Mouse (Mus musculus) gastrocnemius, adult 18-20 months (tissue): ENCODE measurements around the gene Casr. TPM values are rescaled to one million over a fixed set of nuclear protein-coding genes. Genes with fewer than 3 reads are reported as not detected.

ENCODE experiments used
- DNase-seq: peaks from one replicate; pipeline ENCODE4 v3.0.0; 2021; ENCODE audit warnings: low spot score
- long read RNA-seq, 2 experiments: library from polyadenylated mRNA; stranded (forward); transcript quantifications; one replicate each; pipeline ENCODE4 v2.0.0; 2021
- total RNA-seq, 2 experiments: library from RNA; stranded (reverse); gene quantifications; 2 replicates each; pipeline ENCODE4 v1.2.3; 2021

The Casr gene
- 1 to 10 TPM; 5.4 to 9.7 TPM for total RNA-seq
- long read RNA-seq, experiment 1, partial matches to known transcripts, result 2 of 3 reads
- long read RNA-seq, experiment 1, other reads (novel, unspliced or antisense), result 1 of 3 reads
- long read RNA-seq, experiment 2, result 0 reads

DNA sequence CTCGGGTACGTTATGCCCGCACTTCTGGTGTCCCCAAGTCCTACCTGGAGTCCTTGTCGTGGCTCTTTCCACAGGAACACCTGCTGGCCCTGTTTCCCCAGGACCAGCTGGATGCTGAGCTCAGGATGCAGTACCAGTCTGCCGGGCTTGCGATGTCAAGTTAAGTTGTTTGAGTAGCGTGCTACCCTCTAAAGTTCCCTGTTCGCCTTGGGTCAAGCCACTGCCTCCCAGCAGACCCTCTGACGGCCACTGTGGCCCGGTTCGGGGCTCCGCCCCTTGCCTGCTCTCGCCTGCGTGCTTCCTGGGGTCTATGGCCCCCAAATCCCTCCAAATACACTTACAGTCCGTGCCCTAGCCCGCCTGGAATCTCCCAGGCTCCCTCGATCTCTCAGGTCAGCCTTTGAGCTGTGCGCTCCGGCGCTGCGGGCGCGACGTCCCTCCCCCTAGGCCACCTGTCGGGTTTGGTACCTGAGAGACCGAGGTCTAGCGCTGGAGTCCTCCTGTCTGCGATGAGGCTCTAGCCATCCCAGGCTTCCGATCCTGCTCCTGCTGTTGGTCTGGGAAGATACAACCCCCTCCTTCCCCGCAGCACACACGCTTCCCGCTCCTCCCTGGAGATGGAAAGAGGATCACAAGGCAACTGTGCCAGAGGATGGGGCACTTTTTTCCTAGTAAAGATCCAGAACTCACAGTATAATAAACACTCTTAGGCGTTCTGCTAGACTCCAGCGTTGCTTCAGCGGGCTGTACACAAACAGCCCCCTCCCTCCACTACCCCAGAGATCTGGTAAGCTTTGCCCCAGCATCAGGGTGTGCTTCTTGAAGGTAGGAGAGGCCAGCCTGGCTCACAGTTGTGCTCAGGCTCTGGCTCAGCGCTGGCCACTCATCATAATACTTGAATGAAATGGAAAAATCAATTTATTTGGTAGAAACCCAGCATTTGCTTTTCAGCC is at the start of gene Casr:
Gene Casr (minus strand): TSS at position 756 of the 953 bp plus-strand sequence.
- no peak for DNase-seq

DNA sequence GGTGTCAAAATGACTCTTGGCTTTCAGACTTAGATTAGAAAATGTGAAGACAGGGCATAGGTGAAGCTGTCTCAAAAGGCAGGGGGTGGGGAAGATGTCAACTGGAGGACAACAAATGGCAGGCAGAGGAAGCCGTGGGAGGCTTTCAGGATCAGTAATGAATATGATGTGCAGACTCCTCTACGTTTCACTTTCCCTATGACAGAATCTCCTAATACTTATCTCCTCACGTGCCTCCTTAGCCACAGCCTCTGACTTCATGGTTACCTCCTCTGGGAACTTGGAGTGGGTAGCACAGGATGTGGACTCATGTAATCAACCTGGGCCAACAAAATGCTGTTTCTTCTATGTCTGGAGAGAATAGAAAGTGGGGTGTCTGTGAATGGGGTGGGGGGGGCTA is 40.7 kb upstream of the Casr start:
- no peak for DNase-seq

GRCm38 (mm10) chr16:36598265-36598664 is 36.3 kb upstream of the Casr start:
- no peak for DNase-seq

- no peak for DNase-seq
Measured at GRCm38 (mm10) chr16:36596671-36597410, 34.9 kb upstream of the Casr start.

- DNase-seq, result no peak
Measured at GRCm38 (mm10) chr16:36589898-36590297, 28.0 kb upstream of the Casr start.

DNA sequence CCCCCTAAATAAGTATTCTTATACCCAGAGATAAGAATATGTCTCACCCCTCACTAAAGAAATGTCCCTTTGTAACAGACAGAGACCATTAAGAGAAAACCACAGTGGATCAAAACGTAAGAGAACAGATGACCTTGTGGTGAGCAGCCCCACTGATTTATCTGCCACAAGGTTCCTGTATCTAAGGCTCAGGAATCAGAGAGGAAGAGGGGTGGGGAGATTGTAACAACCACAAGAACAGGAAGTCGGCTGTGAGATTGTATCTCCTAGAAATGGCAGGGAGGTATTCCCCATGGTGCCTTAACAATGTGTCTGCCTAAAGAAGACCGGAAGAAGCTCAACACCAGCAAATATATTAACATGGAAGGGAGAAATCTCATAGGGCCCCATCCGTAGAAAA is 26.0 kb upstream of the Casr start:
- DNase-seq, result no peak

DNA sequence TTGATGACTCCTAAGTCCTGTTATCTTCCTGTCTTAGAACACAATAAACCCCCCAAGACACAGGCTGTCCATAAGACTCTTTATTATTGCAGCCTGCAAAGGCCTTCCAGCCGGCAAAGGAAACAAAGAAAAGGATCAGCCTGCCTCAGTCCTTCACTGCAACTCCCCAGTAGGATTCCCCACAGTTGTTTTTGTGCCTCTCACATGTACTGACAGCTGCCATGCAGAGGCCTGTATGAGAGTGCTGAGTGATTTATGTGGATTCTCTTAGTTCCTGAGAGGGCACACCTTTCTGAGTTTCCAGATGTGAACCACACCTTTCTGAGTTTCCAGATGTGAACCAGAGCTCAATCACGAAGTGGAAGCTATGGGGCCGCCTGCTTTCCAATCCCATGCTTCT is 20.1 kb upstream of the Casr start:
- no peak for DNase-seq

DNA sequence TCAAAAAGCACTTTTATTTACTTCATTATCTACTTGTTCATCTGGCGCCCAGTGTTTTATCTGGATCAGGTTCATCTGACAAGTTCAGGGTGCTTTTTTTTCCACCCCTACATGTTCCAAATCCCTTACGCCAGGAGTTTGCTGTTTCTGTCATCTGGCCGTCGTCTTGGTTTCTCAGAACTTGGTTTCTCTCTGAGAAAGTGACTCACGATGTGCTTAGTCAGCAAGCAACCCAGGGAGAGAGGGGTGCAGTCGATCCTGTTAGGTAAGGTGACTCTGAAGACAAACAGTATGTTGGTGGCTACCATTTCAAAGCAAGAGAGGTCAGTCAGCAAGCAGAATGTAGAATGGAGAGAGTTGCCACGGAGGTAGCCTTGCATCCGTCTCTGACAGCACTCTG is 10.0 kb upstream of the Casr start:
- DNase-seq, result no peak

- no peak for DNase-seq
Measured at GRCm38 (mm10) chr16:36559573-36559972, 2.4 kb downstream of the Casr start.

DNA sequence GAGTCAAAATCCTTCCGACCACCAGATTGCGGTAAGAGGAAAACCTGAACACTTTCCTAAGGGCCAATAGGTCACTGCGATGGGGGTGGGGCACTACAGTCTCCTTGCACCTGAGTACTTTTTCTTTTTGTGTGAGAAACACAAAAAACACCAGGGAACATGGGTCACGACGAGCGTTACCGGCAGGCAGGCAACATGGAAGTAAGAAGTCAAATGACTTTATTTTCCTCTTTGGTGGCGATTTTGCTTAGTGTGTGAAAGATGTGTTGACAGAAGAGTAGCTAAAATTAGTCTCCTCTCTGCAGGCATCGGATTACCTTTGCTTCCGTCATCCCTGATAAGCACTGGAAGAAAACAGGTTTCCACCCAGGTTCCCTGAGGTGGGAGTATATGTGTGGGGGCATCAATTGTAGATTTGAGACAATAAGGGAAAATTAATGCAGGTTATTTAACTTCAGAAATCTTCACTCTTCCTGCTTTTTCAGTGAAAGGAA is 6.2 kb downstream of the Casr start:
- DNase-seq, result peak; percentile 10

DNA sequence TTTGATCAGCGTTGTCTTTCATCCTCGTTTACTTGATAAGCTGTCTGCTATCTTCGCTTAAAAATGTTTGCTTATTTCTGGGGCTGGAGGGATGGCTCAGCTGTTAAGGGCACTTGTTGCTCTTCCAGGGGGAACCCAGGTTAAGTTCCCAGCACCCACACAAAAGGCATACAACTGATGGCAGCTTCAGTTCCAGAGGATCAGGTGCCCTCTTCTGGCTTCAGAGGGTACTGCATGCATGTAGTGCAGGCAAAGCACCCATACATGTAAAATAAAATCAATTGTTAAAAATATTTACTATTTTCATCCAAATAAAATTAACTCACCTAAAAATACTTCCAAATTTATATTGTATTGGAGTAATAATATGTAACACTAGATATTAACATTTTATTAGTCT is 8.3 kb downstream of the Casr start:
- no peak for DNase-seq

DNA sequence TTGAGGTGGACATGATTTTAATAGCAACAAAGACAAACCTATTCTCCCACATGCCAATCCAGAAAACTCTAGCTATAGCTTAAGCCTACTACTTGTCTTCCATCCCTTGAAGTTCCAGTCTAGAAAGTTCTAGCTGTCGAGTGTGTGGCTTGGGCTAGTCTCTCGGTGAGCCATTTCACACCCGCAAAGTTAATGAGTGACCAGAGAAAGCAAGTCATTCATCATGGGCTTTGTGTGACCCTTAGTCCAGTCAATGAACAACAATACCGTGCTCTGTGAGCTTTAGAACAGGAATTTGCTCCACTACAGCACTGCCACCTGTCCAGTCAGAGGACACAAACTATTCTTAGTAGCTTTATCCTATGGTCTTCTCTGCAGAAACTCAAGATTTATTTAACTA is 16.6 kb downstream of the Casr start:
- DNase-seq, result no peak

GRCm38 (mm10) chr16:36543091-36543490 is 18.9 kb downstream of the Casr start:
- no peak for DNase-seq

DNA sequence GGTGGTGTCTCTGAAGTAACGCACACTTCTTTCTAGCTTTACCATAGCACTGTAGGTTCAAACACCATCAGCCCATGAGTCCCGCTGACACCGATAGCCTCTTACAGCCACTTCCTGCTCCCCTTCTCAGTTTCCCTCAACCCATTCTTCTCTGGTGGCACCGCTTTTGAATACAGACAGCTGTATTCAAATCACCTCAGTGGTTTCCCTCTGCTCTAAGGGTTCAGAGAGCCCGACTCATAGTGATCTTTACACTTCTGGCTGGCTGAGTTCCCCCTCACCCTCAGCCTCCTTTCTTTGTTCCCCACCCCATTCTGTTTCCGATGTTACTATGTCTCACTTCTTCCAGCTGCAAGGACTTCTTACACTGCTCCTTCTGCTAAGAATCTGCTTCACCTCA is 21.1 kb downstream of the Casr start:
- no peak for DNase-seq

GRCm38 (mm10) chr16:36532981-36533687 is 28.8 kb downstream of the Casr start:
- no peak for DNase-seq

- no peak for DNase-seq
Measured at GRCm38 (mm10) chr16:36532046-36532445, 29.9 kb downstream of the Casr start.

DNA sequence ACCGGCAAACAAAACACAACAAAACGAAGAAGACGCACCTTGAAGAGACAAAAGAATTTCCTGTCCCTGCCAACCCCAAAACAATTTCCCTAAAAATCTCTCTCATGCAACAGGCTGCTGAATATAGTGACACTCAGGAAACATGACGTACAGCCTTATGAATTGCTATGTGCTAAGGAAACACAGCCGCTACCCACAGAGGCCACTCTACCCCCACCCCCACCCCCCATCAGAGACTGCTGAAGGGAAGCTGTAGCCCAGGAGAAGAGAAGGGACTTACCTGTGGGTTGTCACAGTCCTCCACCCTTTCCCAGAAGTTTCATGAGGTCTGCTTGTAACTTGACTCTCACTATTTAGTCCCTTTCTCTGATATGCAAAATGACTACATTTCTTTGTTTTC is 30.3 kb downstream of the Casr start:
- DNase-seq, result no peak

GRCm38 (mm10) chr16:36530566-36531552 is 31.1 kb downstream of the Casr start:
- peak; percentile 78 for DNase-seq

DNA sequence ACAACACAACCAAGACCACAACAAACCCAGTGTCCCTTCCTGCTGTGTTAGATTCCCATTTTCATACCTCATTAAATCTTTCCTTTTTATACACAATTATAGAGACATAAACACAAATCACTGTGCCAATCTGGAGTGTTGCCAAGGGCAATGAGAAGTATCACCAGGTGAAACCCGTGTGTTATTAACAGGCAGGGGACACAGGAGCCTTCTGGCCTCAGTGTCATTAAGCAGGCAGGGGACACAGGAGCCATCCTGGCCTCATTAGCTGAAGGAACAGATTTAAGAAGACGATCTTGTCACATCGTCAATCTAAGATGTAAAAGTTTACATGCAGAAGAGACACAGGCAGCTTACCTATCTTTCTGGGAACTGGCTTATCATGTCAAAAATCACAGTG is 33.1 kb downstream of the Casr start:
- no peak for DNase-seq

- DNase-seq, result no peak
Measured at GRCm38 (mm10) chr16:36526596-36527282, 35.2 kb downstream of the Casr start.
